ENCODE assay signal across 8 mouse cellular contexts in genomic region chr13:110280028-110280562, GRCm38 (mm10). TPM values are rescaled to one million over a fixed set of nuclear protein-coding genes. Genes with fewer than 3 reads are reported as not detected.
DNase-seq lines count a peak whose midpoint lies in the region; ATAC-seq and TF ChIP-seq lines count a peak whose summit lies in the region.

No protein-coding gene starts in this region.

- no peaks in the 10 kb centered on the region for H3K9me3 ChIP-seq in forebrain, embryonic 10.5 days
- no peaks in the 10 kb centered on the region for H3K9me3 ChIP-seq in heart, embryonic 16.5 days (replicated peaks; ENCODE audit: control insufficient read depth, low read length)
- H3K9me3 ChIP-seq in liver, embryonic 12.5 days (replicated peaks) = no peaks in the 10 kb centered on the region

- no peak overlapping the region for H3ac ChIP-seq in myocyte (ENCODE audit: control insufficient read depth, insufficient read length)

- H3K4me3 ChIP-seq in forebrain, embryonic 10.5 days = peak overlapping the region; percentile 61
- H3K4me3 ChIP-seq in heart, embryonic 16.5 days (ENCODE audit: low read length) = peak overlapping the region; percentile 54
- H3K4me3 ChIP-seq in liver, embryonic 12.5 days = peak overlapping the region; percentile 38
- H3K4me3 ChIP-seq in myocyte = peak overlapping the region; percentile 20

- H3K79me2 ChIP-seq in myocyte (ENCODE audit: control insufficient read depth, insufficient read depth) = no peaks in the 10 kb centered on the region

- no peak overlapping the region for H3K9ac ChIP-seq in heart, embryonic 16.5 days (ENCODE audit: low read length)
- H3K9ac ChIP-seq in liver, embryonic 12.5 days = no peak overlapping the region

- TF ChIP-seq POLR2A in myocyte (IDR thresholded peaks at IDR 0.05; ENCODE audit: insufficient read length, low read depth) = no peak

- under 1% methylated on average over 24 of the region's 24 CpGs for WGBS in forebrain, embryonic 10.5 days
- WGBS in heart, embryonic 16.5 days = under 1% methylated on average over 24 of the region's 24 CpGs
- WGBS in liver, embryonic 12.5 days (ENCODE audit: insufficient replicate concordance) = 2% methylated on average over 24 of the region's 24 CpGs

- peak; percentile 39 for DNase-seq in urinary bladder, postnatal 14 days (ENCODE audit: low spot score)
- DNase-seq in urinary bladder, postnatal 10 days (ENCODE audit: low spot score) = no peak
- peak; percentile 75 for DNase-seq in forebrain, embryonic 10.5 days (ENCODE audit: extremely low spot score, low spot score)
- peak; percentile 35 to 51 for DNase-seq in kidney, postnatal 25 days
- no peak for DNase-seq in spleen, adult 18-20 months

- H3K4me2 ChIP-seq in heart, embryonic 16.5 days (ENCODE audit: low read depth, low read length) = peak overlapping the region; percentile 94
- H3K4me2 ChIP-seq in liver, embryonic 12.5 days = peak overlapping the region; percentile 61
- H3K4me2 ChIP-seq in myocyte (ENCODE audit: low read depth) = peak overlapping the region; percentile 99

- peaks cover 22% of the 10 kb centered on the region for H3K4me1 ChIP-seq in forebrain, embryonic 10.5 days
- peaks cover 6% of the 10 kb centered on the region for H3K4me1 ChIP-seq in heart, embryonic 16.5 days (ENCODE audit: control insufficient read depth, insufficient read depth, low read length)
- H3K4me1 ChIP-seq in liver, embryonic 12.5 days = 0 out of 2 replicates have a peak, but pooled peaks cover 4% of the 10 kb centered on the region

- H3K27me3 ChIP-seq in forebrain, embryonic 10.5 days (ENCODE audit: poor library complexity, severe bottlenecking) = peaks cover 23% of the 10 kb centered on the region
- peaks cover 7% of the 10 kb centered on the region for H3K27me3 ChIP-seq in heart, embryonic 16.5 days (ENCODE audit: control insufficient read depth, insufficient read depth, low read length)
- peaks cover 22% of the 10 kb centered on the region for H3K27me3 ChIP-seq in liver, embryonic 12.5 days (replicated peaks)
- no peaks in the 10 kb centered on the region for H3K27me3 ChIP-seq in myocyte (ENCODE audit: control insufficient read depth, insufficient read depth, insufficient read length)

- H3K27ac ChIP-seq in forebrain, embryonic 10.5 days = peak overlapping the region; percentile 63
- no peak overlapping the region for H3K27ac ChIP-seq in heart, embryonic 16.5 days (ENCODE audit: low read length)
- no peak overlapping the region for H3K27ac ChIP-seq in liver, embryonic 12.5 days

- peak; percentile 98 for ATAC-seq in heart, embryonic 16.5 days (replicated peaks; ENCODE audit: extremely low read depth, insufficient read depth, low FRiP score)
- peak; percentile 71 for ATAC-seq in liver, embryonic 12.5 days

- no peaks in the 10 kb centered on the region for H3K36me3 ChIP-seq in forebrain, embryonic 10.5 days (replicated peaks)
- H3K36me3 ChIP-seq in heart, embryonic 16.5 days (ENCODE audit: control insufficient read depth, insufficient read depth) = no peaks in the 10 kb centered on the region
- H3K36me3 ChIP-seq in liver, embryonic 12.5 days = no peaks in the 10 kb centered on the region
- no peaks in the 10 kb centered on the region for H3K36me3 ChIP-seq in myocyte (ENCODE audit: control insufficient read depth, insufficient read depth)

TF ChIP-seq in myocyte, 11 proteins besides CTCF, POLR2A, EP300 and RAD21:
- no peak for TF ChIP-seq USF1 (IDR thresholded peaks at IDR 0.05; ENCODE audit: low read depth)
- TF ChIP-seq REST (IDR thresholded peaks at IDR 0.05; ENCODE audit: insufficient read depth, insufficient read length) = peak; percentile 91
- peak in 2 of 3 experiments; percentile 12 to 23 for TF ChIP-seq MYOG (IDR thresholded peaks at IDR 0.05; ENCODE audit: control insufficient read depth in 1 of 3, insufficient read depth in 1 of 3, insufficient read length in 2 of 3, low read depth in 2 of 3)
- no peak for TF ChIP-seq MYOD1 (IDR thresholded peaks at IDR 0.05; ENCODE audit: control insufficient read depth in 1 of 3, insufficient read length in 2 of 3, low read depth in 2 of 3)

RNA-seq across cellular contexts. Expression of gene Rab3c, which starts 0.7 kb away (rescaled TPM):
- 2.8 and 3.9 TPM in 2 replicates for polyA plus RNA-seq in forebrain, embryonic 10.5 days (2016; fragmentation: Nextera tagmentation; extraction: Ambion mirVana)
- polyA plus RNA-seq in heart, embryonic 16.5 days (2015; fragmentation: Nextera tagmentation; extraction: Ambion mirVana) = 0.41 and 0.47 TPM in 2 replicates
- polyA plus RNA-seq in liver, embryonic 12.5 days (2016; fragmentation: Nextera tagmentation; extraction: Ambion mirVana) = not detected in 2 replicates
- 0.05 TPM for polyA plus RNA-seq in myocyte (2012; fragmentation: generic; extraction: Trizol)

Comparison
In these comparisons a context has a peak if more than half of its experiments do, and no peak if none do; other contexts are left out.
1. DNase-seq: peak in urinary bladder, postnatal 14 days (single experiment), forebrain, embryonic 10.5 days (single experiment) and kidney, postnatal 25 days (2 of 2); none in urinary bladder, postnatal 10 days (single experiment) and spleen, adult 18-20 months (0 of 2).
2. Peak in every context shown above with its lines, with median percentiles within 50 percentile points of each other: H3K4me3 ChIP-seq and H3K4me2 ChIP-seq.